Comparison of ENCODE assay signal across 8 mouse cellular contexts in genomic region chr10:128892246-128892645, GRCm38 (mm10). TPM values are rescaled to one million over a fixed set of nuclear protein-coding genes. Genes with fewer than 3 reads are reported as not detected.
DNase-seq lines count a peak whose midpoint lies in the region; ATAC-seq lines count a peak whose summit lies in the region.

No protein-coding gene starts in this region.

- WGBS in forebrain, embryonic 13.5 days, result 3% methylated on average over 9 of the region's 9 CpGs
- WGBS in limb, embryonic 15.5 days, result 4% methylated on average over 9 of the region's 9 CpGs
- WGBS in stomach, embryonic 16.5 days, result 3% methylated on average over 9 of the region's 9 CpGs

- H3K27ac ChIP-seq in forebrain, embryonic 13.5 days, result peak overlapping the region; percentile 95
- peak overlapping the region; percentile 93 for H3K27ac ChIP-seq in limb, embryonic 15.5 days
- peak overlapping the region; percentile 90 for H3K27ac ChIP-seq in stomach, embryonic 16.5 days (ENCODE audit: low read length)

- H3K27me3 ChIP-seq in megakaryocyte, embryonic 14.5 days (replicated peaks), result peaks cover 70% of the 10 kb centered on the region
- peaks cover 16% of the 10 kb centered on the region for H3K27me3 ChIP-seq in forebrain, embryonic 13.5 days
- H3K27me3 ChIP-seq in limb, embryonic 15.5 days, result peaks cover 11% of the 10 kb centered on the region
- H3K27me3 ChIP-seq in stomach, embryonic 16.5 days (ENCODE audit: control insufficient read depth, insufficient read depth, low read length), result 0 out of 2 replicates have a peak, but pooled peaks cover 3% of the 10 kb centered on the region

- peak overlapping the region; percentile 95 for H3K4me3 ChIP-seq in megakaryocyte, embryonic 14.5 days (replicated peaks)
- peak overlapping the region; percentile 68 for H3K4me3 ChIP-seq in forebrain, embryonic 13.5 days
- peak overlapping the region; percentile 77 for H3K4me3 ChIP-seq in limb, embryonic 15.5 days
- peak overlapping the region; percentile 77 for H3K4me3 ChIP-seq in stomach, embryonic 16.5 days (replicated peaks; ENCODE audit: low read length)

- no peaks in the 10 kb centered on the region for H3K9me3 ChIP-seq in megakaryocyte, embryonic 14.5 days
- no peaks in the 10 kb centered on the region for H3K9me3 ChIP-seq in forebrain, embryonic 13.5 days (replicated peaks)
- no peaks in the 10 kb centered on the region for H3K9me3 ChIP-seq in limb, embryonic 15.5 days
- H3K9me3 ChIP-seq in stomach, embryonic 16.5 days (replicated peaks; ENCODE audit: control insufficient read depth, low read length), result no peaks in the 10 kb centered on the region

- no peak for DNase-seq in ovary, postnatal 10 days (ENCODE audit: low spot score)
- no peak for DNase-seq in natural killer cell, adult 2 months (ENCODE audit: low spot score in 2 of 2)
- no peak for DNase-seq in left cerebral cortex, adult 18-20 months (ENCODE audit: low spot score in 2 of 2)

- H3K9ac ChIP-seq in forebrain, embryonic 13.5 days, result peak overlapping the region; percentile 83
- H3K9ac ChIP-seq in limb, embryonic 15.5 days, result peak overlapping the region; percentile 73; the same call in 1 of the 2 replicates
- H3K9ac ChIP-seq in stomach, embryonic 16.5 days (ENCODE audit: low read length), result peak overlapping the region; percentile 79

- ATAC-seq in megakaryocyte, adult 5-6 weeks (ENCODE audit: poor library complexity, severe bottlenecking), result no peak
- ATAC-seq in forebrain, embryonic 13.5 days, result peak; percentile 20
- no peak for ATAC-seq in limb, embryonic 15.5 days (ENCODE audit: insufficient number of reproducible peaks, low FRiP score, low TSS enrichment, low read depth)
- no peak for ATAC-seq in stomach, embryonic 16.5 days (ENCODE audit: insufficient read depth, low FRiP score)

- H3K4me2 ChIP-seq in forebrain, embryonic 13.5 days, result peak overlapping the region; percentile 91
- H3K4me2 ChIP-seq in limb, embryonic 15.5 days, result peak overlapping the region; percentile 80
- peak overlapping the region; percentile 89 for H3K4me2 ChIP-seq in stomach, embryonic 16.5 days (ENCODE audit: low read depth, low read length)

- H3K36me3 ChIP-seq in megakaryocyte, embryonic 14.5 days (replicated peaks; ENCODE audit: low read length), result no peaks in the 10 kb centered on the region
- H3K36me3 ChIP-seq in forebrain, embryonic 13.5 days (ENCODE audit: poor library complexity, severe bottlenecking), result peaks cover 8% of the 10 kb centered on the region; the same call in 1 of the 2 replicates
- H3K36me3 ChIP-seq in limb, embryonic 15.5 days, result 0 out of 2 replicates have a peak, but pooled peaks cover 3% of the 10 kb centered on the region
- no peaks in the 10 kb centered on the region for H3K36me3 ChIP-seq in stomach, embryonic 16.5 days (ENCODE audit: control insufficient read depth, insufficient read depth, low read length)

- peaks cover 62% of the 10 kb centered on the region for H3K4me1 ChIP-seq in megakaryocyte, embryonic 14.5 days
- peaks cover 55% of the 10 kb centered on the region for H3K4me1 ChIP-seq in forebrain, embryonic 13.5 days
- peaks cover 51% of the 10 kb centered on the region for H3K4me1 ChIP-seq in limb, embryonic 15.5 days
- H3K4me1 ChIP-seq in stomach, embryonic 16.5 days (ENCODE audit: control insufficient read depth, insufficient read depth, low read length), result peaks cover 25% of the 10 kb centered on the region

RNA-seq across cellular contexts. Expression of gene Gdf11, which starts 0.7 kb away (rescaled TPM):
- polyA plus RNA-seq in megakaryocyte, embryonic 14.5 days (2012; ENCODE audit: insufficient read depth, low replicate concordance), result 0.18 TPM in 1 of 2 replicates, not detected in the other
- total RNA-seq in megakaryocyte, adult 5-6 weeks (2015), result 0.07 and 0.18 TPM in 2 replicates
- total RNA-seq in megakaryocyte, adult 5-6 weeks (2017), result 0.18 and 0.28 TPM in 2 replicates
- polyA plus RNA-seq in forebrain, embryonic 13.5 days (2015; fragmentation: Nextera tagmentation; extraction: Ambion mirVana), result 8.9 and 9.0 TPM in 2 replicates
- 5.9 and 6.2 TPM in 2 replicates for polyA plus RNA-seq in limb, embryonic 15.5 days (2015; fragmentation: Nextera tagmentation; extraction: Ambion mirVana)
- polyA plus RNA-seq in stomach, embryonic 16.5 days (2015; fragmentation: Nextera tagmentation; extraction: Ambion mirVana), result 2.8 and 2.9 TPM in 2 replicates
- total RNA-seq in left cerebral cortex, adult 18-20 months (2021), result 10 to 100 TPM; 12.5 to 15.2 TPM

RNA-seq across cellular contexts. Expression of gene Cd63, which starts 8.5 kb away (rescaled TPM):
- polyA plus RNA-seq in megakaryocyte, embryonic 14.5 days (2012; ENCODE audit: insufficient read depth, low replicate concordance), result 17.7 and 57.2 TPM in 2 replicates
- 60.5 and 76.0 TPM in 2 replicates for total RNA-seq in megakaryocyte, adult 5-6 weeks (2015)
- 46.8 and 47.1 TPM in 2 replicates for total RNA-seq in megakaryocyte, adult 5-6 weeks (2017)
- polyA plus RNA-seq in forebrain, embryonic 13.5 days (2015; fragmentation: Nextera tagmentation; extraction: Ambion mirVana), result 127 and 130 TPM in 2 replicates
- 1,128 and 1,135 TPM in 2 replicates for polyA plus RNA-seq in limb, embryonic 15.5 days (2015; fragmentation: Nextera tagmentation; extraction: Ambion mirVana)
- 756 and 798 TPM in 2 replicates for polyA plus RNA-seq in stomach, embryonic 16.5 days (2015; fragmentation: Nextera tagmentation; extraction: Ambion mirVana)
- total RNA-seq in left cerebral cortex, adult 18-20 months (2021), result 10 to 100 TPM; 69.1 to 71.4 TPM

RNA-seq across cellular contexts. Expression of gene Rdh5, which starts 30.4 kb away (rescaled TPM):
- polyA plus RNA-seq in megakaryocyte, embryonic 14.5 days (2012; ENCODE audit: insufficient read depth, low replicate concordance), result 15.8 and 37.7 TPM in 2 replicates
- total RNA-seq in megakaryocyte, adult 5-6 weeks (2015), result 3.4 and 6.0 TPM in 2 replicates
- total RNA-seq in megakaryocyte, adult 5-6 weeks (2017), result 0.94 and 3.6 TPM in 2 replicates
- polyA plus RNA-seq in forebrain, embryonic 13.5 days (2015; fragmentation: Nextera tagmentation; extraction: Ambion mirVana), result 10.7 and 16.0 TPM in 2 replicates
- 13.6 and 16.8 TPM in 2 replicates for polyA plus RNA-seq in limb, embryonic 15.5 days (2015; fragmentation: Nextera tagmentation; extraction: Ambion mirVana)
- 16.6 and 18.7 TPM in 2 replicates for polyA plus RNA-seq in stomach, embryonic 16.5 days (2015; fragmentation: Nextera tagmentation; extraction: Ambion mirVana)
- total RNA-seq in left cerebral cortex, adult 18-20 months (2021), result 1 to 10 TPM; 3.6 to 7.6 TPM

RNA-seq across cellular contexts. Expression of gene Bloc1s1, which starts 31.6 kb away (rescaled TPM):
- polyA plus RNA-seq in megakaryocyte, embryonic 14.5 days (2012; ENCODE audit: insufficient read depth, low replicate concordance), result 56.5 and 587 TPM in 2 replicates
- total RNA-seq in megakaryocyte, adult 5-6 weeks (2015), result 190 and 212 TPM in 2 replicates
- 135 and 165 TPM in 2 replicates for total RNA-seq in megakaryocyte, adult 5-6 weeks (2017)
- 241 and 243 TPM in 2 replicates for polyA plus RNA-seq in forebrain, embryonic 13.5 days (2015; fragmentation: Nextera tagmentation; extraction: Ambion mirVana)
- polyA plus RNA-seq in limb, embryonic 15.5 days (2015; fragmentation: Nextera tagmentation; extraction: Ambion mirVana), result 225 and 234 TPM in 2 replicates
- 194 and 206 TPM in 2 replicates for polyA plus RNA-seq in stomach, embryonic 16.5 days (2015; fragmentation: Nextera tagmentation; extraction: Ambion mirVana)
- 10 to 100 TPM; 79.8 to 82.3 TPM for total RNA-seq in left cerebral cortex, adult 18-20 months (2021)

RNA-seq across cellular contexts. Expression of gene Itga7, which starts 41.4 kb away (rescaled TPM):
- 1.1 and 1.9 TPM in 2 replicates for polyA plus RNA-seq in megakaryocyte, embryonic 14.5 days (2012; ENCODE audit: insufficient read depth, low replicate concordance)
- total RNA-seq in megakaryocyte, adult 5-6 weeks (2015), result not detected in 2 replicates
- not detected in 2 replicates for total RNA-seq in megakaryocyte, adult 5-6 weeks (2017)
- 0.63 and 0.83 TPM in 2 replicates for polyA plus RNA-seq in forebrain, embryonic 13.5 days (2015; fragmentation: Nextera tagmentation; extraction: Ambion mirVana)
- 11.8 and 27.8 TPM in 2 replicates for polyA plus RNA-seq in limb, embryonic 15.5 days (2015; fragmentation: Nextera tagmentation; extraction: Ambion mirVana)
- 7.9 and 12.4 TPM in 2 replicates for polyA plus RNA-seq in stomach, embryonic 16.5 days (2015; fragmentation: Nextera tagmentation; extraction: Ambion mirVana)
- 10 to 100 TPM; 13.5 TPM for total RNA-seq in left cerebral cortex, adult 18-20 months (2021)
